Mouse (Mus musculus) forebrain, postnatal 0 days (tissue): Measurements from ENCODE around the gene Eif5. TPM values are rescaled to one million over a fixed set of nuclear protein-coding genes. Genes with fewer than 3 reads are reported as not detected.
A peak's percentile ranks its signal among the peaks of the same experiment; 100 is the strongest.

Experiments
- ATAC-seq: fragments of 200-750 bp; cut with Nextera tagmentation; 2 replicates; pipeline ENCODE4 v1.8.0; 2017; ENCODE audit warnings: mild to moderate bottlenecking, moderate library complexity
- DNase-seq: peaks from one replicate; pipeline ENCODE4 v3.0.0-alpha.2; 2015
- H3K27ac ChIP-seq: fragments of 300-500 bp; sonication (generic); 2 replicates; pipeline ENCODE4 v1.5.1; 2014; ENCODE audit warnings: low read depth, mild to moderate bottlenecking, antibody characterized with exemption, low read length, moderate library complexity, mixed read lengths
- H3K27me3 ChIP-seq: fragments of 300-500 bp; sonication (generic); 2 replicates; pipeline ENCODE4 v1.6.1; 2014; ENCODE audit warnings: mild to moderate bottlenecking, low read length, mixed read lengths; ENCODE audit not compliant: insufficient read depth
- H3K36me3 ChIP-seq: fragments of 300-500 bp; sonication (generic); 2 replicates; pipeline ENCODE4 v1.6.1; 2014; ENCODE audit warnings: mild to moderate bottlenecking, moderate library complexity; ENCODE audit not compliant: insufficient read depth
- H3K4me1 ChIP-seq: fragments of 300-500 bp; sonication (generic); 2 replicates; pipeline ENCODE4 v1.6.1; 2014; ENCODE audit warnings: antibody characterized with exemption; ENCODE audit not compliant: insufficient read depth
- H3K4me2 ChIP-seq: fragments of 300-500 bp; sonication (generic); 2 replicates; pipeline ENCODE4 v1.6.1; 2014; ENCODE audit warnings: low read depth, mild to moderate bottlenecking, moderate library complexity
- H3K4me3 ChIP-seq: fragments of 300-500 bp; sonication (generic); 2 replicates; pipeline ENCODE4 v1.5.1; 2014; ENCODE audit warnings: low read depth, low read length, mixed read lengths
- H3K9ac ChIP-seq: fragments of 300-500 bp; sonication (generic); 2 replicates; pipeline ENCODE4 v1.6.1; 2014; ENCODE audit warnings: mild to moderate bottlenecking
- H3K9me3 ChIP-seq: fragments of 300-500 bp; sonication (generic); 2 replicates; pipeline ENCODE4 v1.6.1; 2016; ENCODE audit warnings: low read length
- CTCF ChIP-seq: sonication (generic); IDR thresholded peaks from 2 replicates; pipeline ENCODE4 v1.5.1; 2016; ENCODE audit warnings: antibody characterized with exemption, control low read depth, low read depth
- WGBS: fragments of 180-500 bp; shearing (Covaris S2); extraction: QIAGEN DNeasy Blood & Tissue Kit; methylation state at CpG from one replicate; pipeline ENCODE4 v1.1.7; 2014; 5-methylcytosine and 5-hydroxymethylcytosine counted together
- polyA plus RNA-seq: library from polyadenylated mRNA; unstranded; fragments of >200 nt; fragmentation: Nextera tagmentation; extraction: Ambion mirVana; gene quantifications from 2 replicates; pipeline ENCODE4 v1.2.1, GENCODE M21; 2015
- total RNA-seq: library from RNA; depleted of rRNA; stranded (reverse); fragments of >200 nt; gene quantifications from 2 replicates; pipeline ENCODE4 v1.2.3, GENCODE M21; 2014; rRNA removed

The Eif5 gene
- total RNA-seq (273 and 366 TPM in 2 replicates), polyA plus RNA-seq (580 and 648 TPM in 2 replicates)

DNA sequence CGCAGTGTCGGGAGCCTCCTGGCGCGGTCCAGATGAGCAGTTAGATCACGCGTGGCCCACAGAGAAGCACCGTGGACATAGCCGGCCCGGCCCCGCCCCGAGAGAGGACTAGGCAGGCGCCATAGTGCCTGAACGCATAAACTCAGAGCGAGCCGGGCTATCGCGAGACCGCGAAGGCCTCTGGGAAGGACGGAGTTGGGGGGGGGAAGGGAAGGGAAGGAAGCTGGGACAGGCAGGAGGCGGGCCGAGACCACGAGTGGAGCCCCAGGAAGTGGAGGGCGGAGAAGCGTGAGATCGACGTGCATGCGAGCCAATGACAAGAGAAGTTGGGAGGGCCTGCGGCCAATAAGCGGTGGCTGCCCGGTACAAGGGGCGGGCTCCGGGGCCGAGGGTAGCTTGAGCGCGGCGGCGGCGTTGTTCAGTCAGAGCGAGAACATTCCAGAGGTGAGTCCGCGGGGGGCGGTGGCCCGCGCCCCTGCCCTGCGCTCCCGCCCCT is at the start of gene Eif5:
Gene Eif5 (plus strand): TSS at position 221 of the 496 bp plus-strand sequence.
- Histone ChIP-seq H3K4me2 (peak within 1 kb of the TSS; percentile 77), H3K36me3 (peaks cover 32% of the 10 kb centered on the region), H3K4me3 (peak within 1 kb of the TSS; percentile 100), H3K9ac (peak within 1 kb of the TSS; percentile 99), H3K27me3 (no peaks in the 10 kb centered on the region), H3K9me3 (no peaks in the 10 kb centered on the region), H3K4me1 (peaks cover 16% of the 10 kb centered on the region), H3K27ac (peak within 1 kb of the TSS; percentile 100)
- no peak for TF ChIP-seq CTCF
- under 1% methylated on average over 43 of the region's 47 CpGs for WGBS
- ATAC-seq = peak; percentile 98
- peak; percentile 100 for DNase-seq

DNA sequence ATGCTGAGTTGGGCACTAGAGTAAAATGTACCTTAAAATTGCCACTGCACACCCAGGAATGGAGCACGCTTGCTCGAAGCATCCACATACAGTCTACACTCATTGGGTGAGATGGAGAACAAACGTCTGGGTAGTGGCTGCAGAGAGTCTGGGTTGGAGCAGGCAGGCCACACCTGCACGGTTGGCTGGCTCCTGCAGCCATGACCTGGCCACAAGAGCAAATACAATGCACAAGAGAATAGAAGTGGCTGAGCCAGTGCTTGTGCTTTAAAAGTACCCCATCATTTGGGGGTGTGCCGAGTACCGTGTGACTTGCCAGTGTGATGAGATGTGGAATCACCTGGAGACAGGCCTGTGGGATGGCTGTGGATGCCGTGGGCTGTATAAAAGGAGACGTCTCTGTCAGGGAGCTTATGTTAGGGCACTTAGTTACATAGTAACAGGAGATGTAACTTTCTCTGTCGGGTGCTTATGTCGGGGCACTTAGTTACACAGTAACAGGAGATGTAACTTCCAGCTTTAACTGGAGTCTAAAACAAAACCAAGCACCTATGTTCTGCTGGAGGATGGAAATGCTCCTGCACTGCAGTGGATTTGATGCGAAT is 48.5 kb upstream of the Eif5 start:
- H3K27ac ChIP-seq = no peak overlapping the region
- no peak overlapping the region for H3K4me2 ChIP-seq
- peaks cover 35% of the 10 kb centered on the region for H3K27me3 ChIP-seq
- ATAC-seq (no peak), DNase-seq (no peak)
- H3K4me3 ChIP-seq = no peak overlapping the region
- H3K9me3 ChIP-seq = no peaks in the 10 kb centered on the region
- no peaks in the 10 kb centered on the region for H3K4me1 ChIP-seq
- no peaks in the 10 kb centered on the region for H3K36me3 ChIP-seq
- no peak for TF ChIP-seq CTCF
- WGBS = 82% methylated on average over 11 of the region's 11 CpGs
- H3K9ac ChIP-seq = no peak overlapping the region

DNA sequence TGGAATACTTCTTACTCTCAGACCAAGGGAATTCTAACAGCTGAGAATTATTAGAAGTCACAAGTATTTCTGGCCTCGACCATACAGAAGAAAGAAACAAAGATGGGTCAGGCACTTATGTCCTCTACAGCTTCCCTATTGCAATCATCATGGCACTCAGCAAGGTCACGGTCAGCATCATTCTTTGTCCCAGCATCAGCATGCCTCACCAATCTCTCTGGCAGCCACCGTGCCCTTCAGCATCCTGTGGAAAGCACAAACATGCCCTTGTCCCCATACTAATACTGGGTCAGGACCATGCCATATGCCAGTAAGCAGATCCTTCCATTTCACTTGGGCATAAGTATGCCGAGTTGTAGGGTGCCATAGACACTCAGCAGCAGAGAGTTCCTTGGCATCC is 42.9 kb upstream of the Eif5 start:
- Histone ChIP-seq H3K9me3 (no peaks in the 10 kb centered on the region), H3K4me3 (no peak overlapping the region), H3K4me2 (no peak overlapping the region), H3K36me3 (no peaks in the 10 kb centered on the region), H3K27ac (no peak overlapping the region), H3K27me3 (no peaks in the 10 kb centered on the region), H3K9ac (no peak overlapping the region), H3K4me1 (no peaks in the 10 kb centered on the region)
- no peak for DNase-seq
- WGBS = 71% methylated on average over 4 of the region's 4 CpGs
- TF ChIP-seq CTCF = no peak
- no peak for ATAC-seq

DNA sequence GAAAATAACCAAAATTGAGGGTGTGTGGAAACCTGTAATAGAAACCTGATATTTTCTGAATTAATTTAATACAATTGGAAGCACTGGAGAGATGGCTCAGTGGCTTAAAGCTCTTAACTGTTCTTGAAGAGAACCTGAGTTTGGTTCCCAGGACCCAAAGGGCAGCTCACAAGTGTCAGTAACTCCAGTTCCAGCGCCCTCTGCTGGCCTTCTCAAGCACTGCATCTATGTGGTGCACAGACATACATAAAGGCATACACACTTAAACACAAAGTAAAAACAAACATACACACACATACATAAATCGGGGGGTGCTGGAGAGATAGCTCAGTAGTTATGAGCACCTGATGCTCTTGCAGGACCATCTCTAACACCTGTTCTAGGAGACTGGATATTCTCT is 40.7 kb upstream of the Eif5 start:
- Histone ChIP-seq H3K4me2 (no peak overlapping the region), H3K4me3 (no peak overlapping the region), H3K9ac (no peak overlapping the region), H3K36me3 (no peaks in the 10 kb centered on the region), H3K27ac (no peak overlapping the region), H3K9me3 (no peaks in the 10 kb centered on the region), H3K27me3 (no peaks in the 10 kb centered on the region), H3K4me1 (no peaks in the 10 kb centered on the region)
- DNase-seq (no peak), ATAC-seq (no peak)
- WGBS = 56% methylated on average over 2 of the region's 2 CpGs
- peak; percentile 48 for TF ChIP-seq CTCF

DNA sequence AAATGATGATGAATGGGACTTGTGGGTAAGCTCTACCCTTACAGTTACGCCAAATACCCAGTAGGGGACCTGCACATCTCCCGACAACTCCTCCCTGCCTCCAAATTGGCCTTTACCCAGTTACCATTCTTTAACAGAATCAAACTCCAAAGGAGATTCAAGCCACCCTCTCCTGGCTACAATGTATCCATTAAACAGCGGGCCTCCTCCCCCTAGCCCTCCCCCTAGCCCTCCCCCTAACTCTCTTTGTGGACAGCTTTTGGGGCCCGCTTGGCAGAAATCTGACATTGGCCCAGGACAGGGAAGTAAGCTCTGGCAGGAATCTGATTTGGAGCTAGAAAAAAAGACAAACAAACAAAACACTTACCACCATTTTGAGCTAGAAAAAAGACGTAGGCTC is 38.2 kb upstream of the Eif5 start:
- no peaks in the 10 kb centered on the region for H3K9me3 ChIP-seq
- H3K36me3 ChIP-seq = no peaks in the 10 kb centered on the region
- DNase-seq = peak; percentile 47
- no peaks in the 10 kb centered on the region for H3K4me1 ChIP-seq
- H3K27me3 ChIP-seq = no peaks in the 10 kb centered on the region
- peak; percentile 64; the same call in 1 of the 2 replicates for ATAC-seq
- 29% methylated on average over 5 of the region's 5 CpGs for WGBS
- H3K4me2 ChIP-seq = no peak overlapping the region
- no peak for TF ChIP-seq CTCF
- no peak overlapping the region for H3K4me3 ChIP-seq
- H3K27ac ChIP-seq = no peak overlapping the region
- no peak overlapping the region for H3K9ac ChIP-seq

DNA sequence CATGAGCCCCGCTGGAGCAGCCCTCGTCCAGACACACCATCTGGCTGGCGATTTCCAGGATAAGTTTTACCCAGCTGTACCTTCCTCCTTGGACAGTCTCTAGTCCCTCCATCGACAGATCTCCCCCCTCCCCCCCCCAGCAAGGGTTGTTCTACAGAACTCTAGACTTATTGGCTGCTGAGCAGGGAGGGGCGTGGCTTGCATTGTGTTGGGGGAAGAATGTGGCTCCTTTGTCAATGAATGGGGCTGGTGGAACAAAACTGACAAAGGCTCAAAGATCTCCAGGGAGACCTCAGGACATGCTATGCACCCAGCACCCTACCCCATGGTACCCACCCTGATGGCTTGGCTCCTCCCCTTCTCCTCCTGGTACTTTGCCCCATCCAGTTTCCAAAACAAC is 37.1 kb upstream of the Eif5 start:
- 15% methylated on average over 5 of the region's 5 CpGs for WGBS
- no peaks in the 10 kb centered on the region for H3K27me3 ChIP-seq

DNA sequence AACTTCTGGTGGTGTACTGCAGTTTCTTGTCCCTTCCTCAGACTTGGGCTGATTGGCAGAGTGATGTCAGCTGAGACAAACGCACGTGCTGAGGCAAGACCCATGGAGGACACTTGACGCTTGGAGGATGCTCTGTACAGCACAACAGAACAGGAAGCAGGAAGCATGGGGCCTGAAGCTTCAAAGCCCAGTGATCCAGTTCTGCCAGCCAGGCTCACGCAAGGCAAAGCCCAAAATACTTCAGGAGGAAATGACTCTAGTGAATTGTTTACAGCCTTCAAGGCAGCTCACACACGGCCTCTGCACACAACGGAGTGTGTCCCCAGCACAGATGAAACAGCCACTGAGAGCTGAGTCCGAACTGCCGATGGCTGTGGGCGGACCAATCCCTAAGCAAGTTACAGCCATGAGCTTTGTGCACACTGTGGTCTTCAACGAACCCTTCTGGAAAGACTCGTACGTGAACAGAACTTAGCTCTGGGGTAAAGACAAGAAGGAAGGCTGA is 34.7 kb upstream of the Eif5 start:
- no peak for TF ChIP-seq CTCF
- ATAC-seq = no peak
- WGBS = 82% methylated on average over 12 of the region's 12 CpGs

More for the DNA sequence above, 37.1 kb upstream of the Eif5 start:
- H3K4me3 ChIP-seq = no peak overlapping the region
- DNase-seq (peak; percentile 37), ATAC-seq (peak; percentile 45)
- peak overlapping the region; percentile 35; the same call in 1 of the 2 replicates for H3K27ac ChIP-seq
- no peaks in the 10 kb centered on the region for H3K36me3 ChIP-seq
- H3K9ac ChIP-seq = no peak overlapping the region
- TF ChIP-seq CTCF = no peak
- no peak overlapping the region for H3K4me2 ChIP-seq
- no peaks in the 10 kb centered on the region for H3K9me3 ChIP-seq
- H3K4me1 ChIP-seq = no peaks in the 10 kb centered on the region

More for the DNA sequence above, 34.7 kb upstream of the Eif5 start:
- H3K36me3 ChIP-seq = no peaks in the 10 kb centered on the region
- no peak overlapping the region for H3K4me3 ChIP-seq
- no peak overlapping the region for H3K27ac ChIP-seq
- H3K4me2 ChIP-seq = no peak overlapping the region
- no peaks in the 10 kb centered on the region for H3K9me3 ChIP-seq
- H3K4me1 ChIP-seq = no peaks in the 10 kb centered on the region
- no peak for DNase-seq
- no peaks in the 10 kb centered on the region for H3K27me3 ChIP-seq
- H3K9ac ChIP-seq = no peak overlapping the region
